Mouse (Mus musculus) heart, postnatal 36 days (tissue): Measurements from ENCODE around the gene Mtmr3. TPM values are rescaled to one million over a fixed set of nuclear protein-coding genes. Genes with fewer than 3 reads are reported as not detected.

ENCODE experiments used
- total RNA-seq, 2 experiments: library from RNA; stranded (reverse); gene quantifications; 2 replicates each; pipeline ENCODE4 v1.2.3; 2021

Mtmr3 gene
- total RNA-seq, 2 experiments from 2014 or later = 50.4 to 54.4 TPM

Other genes with a start within 250 kb of the Mtmr3 start
- under 1 TPM in 1 of 2 experiments, not detected in 1; 0.14 TPM for gene Hormad2, start 153.8 kb downstream of the Mtmr3 start, total RNA-seq
- not detected for gene Gm11032, start 25.2 kb upstream of the Mtmr3 start, total RNA-seq
- gene Ascc2, start 42.9 kb upstream of the Mtmr3 start, total RNA-seq = 10 to 100 TPM; 14.9 to 15.3 TPM
- 1,000 to 10,000 TPM; 1,571 to 1,600 TPM for gene Uqcr10, start 109.5 kb upstream of the Mtmr3 start, total RNA-seq
- 10 to 100 TPM; 24.5 to 24.9 TPM for gene Zmat5, start 109.8 kb upstream of the Mtmr3 start, total RNA-seq
- not detected for gene Cabp7, start 151.9 kb upstream of the Mtmr3 start, total RNA-seq